Mouse (Mus musculus) left cerebral cortex, adult 11 months (tissue): ENCODE measurements at regions not wholly inside any gene's neighbourhood (a gene's known extent, or its start where the extent isn't known, plus 50 kb on each side); places are given as distances from the start of the nearest gene placed in this dataset.

Experiments
- DNase-seq: peaks from one replicate; pipeline ENCODE4 v3.0.0; 2022; ENCODE audit warnings: low spot score

- DNase-seq: no peak
These were observed 104.6 kb downstream of the Ube2e3 start for GRCm38 (mm10) chr2:78972288-78973117.

- DNase-seq: no peak
These were observed 105.9 kb downstream of the Ube2e3 start for GRCm38 (mm10) chr2:78973811-78974210.

GRCm38 (mm10) chr2:78974683-78975392 lies 106.9 kb downstream of the Ube2e3 start:
- DNase-seq: no peak

GRCm38 (mm10) chr2:78975393-78975774 lies 107.5 kb downstream of the Ube2e3 start:
- DNase-seq: no peak

GRCm38 (mm10) chr2:78976084-78976483 lies 108.2 kb downstream of the Ube2e3 start:
- DNase-seq: no peak

- no peak for DNase-seq
These were observed 109.9 kb downstream of the Ube2e3 start for GRCm38 (mm10) chr2:78977632-78978397.

GRCm38 (mm10) chr2:78980019-78980418 lies 112.1 kb downstream of the Ube2e3 start:
- DNase-seq: no peak

- no peak for DNase-seq
These were observed 112.8 kb downstream of the Ube2e3 start for GRCm38 (mm10) chr2:78980661-78981229.

GRCm38 (mm10) chr2:78983347-78983746 lies 115.4 kb downstream of the Ube2e3 start:
- DNase-seq: no peak

GRCm38 (mm10) chr2:78983944-78984498 lies 116.1 kb downstream of the Ube2e3 start:
- DNase-seq: no peak

GRCm38 (mm10) chr2:78986984-78987383 lies 119.1 kb downstream of the Ube2e3 start:
- DNase-seq: no peak

GRCm38 (mm10) chr2:78987388-78987787 lies 119.5 kb downstream of the Ube2e3 start:
- DNase-seq: no peak

GRCm38 (mm10) chr2:78988224-78988623 lies 120.3 kb downstream of the Ube2e3 start:
- no peak for DNase-seq

GRCm38 (mm10) chr2:78994800-78995555 lies 127.1 kb downstream of the Ube2e3 start:
- no peak for DNase-seq

GRCm38 (mm10) chr2:78998637-78999036 lies 130.7 kb downstream of the Ube2e3 start:
- no peak for DNase-seq

- DNase-seq: no peak
These were observed 131.5 kb downstream of the Ube2e3 start for GRCm38 (mm10) chr2:78999410-78999809.

- no peak for DNase-seq
These were observed 136.9 kb downstream of the Ube2e3 start for GRCm38 (mm10) chr2:79004862-79005261.

- no peak for DNase-seq
These were observed 140.7 kb downstream of the Ube2e3 start for GRCm38 (mm10) chr2:79008642-79009041.

GRCm38 (mm10) chr2:79009791-79010190 lies 141.9 kb downstream of the Ube2e3 start:
- DNase-seq: no peak

GRCm38 (mm10) chr2:79010273-79010672 lies 142.3 kb downstream of the Ube2e3 start:
- DNase-seq: no peak

- DNase-seq: no peak
These were observed 151.0 kb downstream of the Ube2e3 start for GRCm38 (mm10) chr2:79018732-79019423.
